Mouse (Mus musculus) myocyte (in vitro differentiated cells): ENCODE measurements around the gene Rnf220. TPM values are rescaled to one million over a fixed set of nuclear protein-coding genes. Genes with fewer than 3 reads are reported as not detected.

Experiments
- H3K27me3 ChIP-seq: one replicate; pipeline ENCODE4 v1.6.1; 2011; ENCODE audit not compliant: control insufficient read depth, insufficient read depth, insufficient read length
- H3K36me3 ChIP-seq: one replicate; pipeline ENCODE4 v1.6.1; 2011; ENCODE audit not compliant: control insufficient read depth, insufficient read depth
- H3K4me2 ChIP-seq: one replicate; pipeline ENCODE4 v1.6.1; 2011; ENCODE audit warnings: low read depth, control low read depth
- H3K4me3 ChIP-seq: one replicate; pipeline ENCODE4 v1.5.1; 2011; ENCODE audit warnings: mild to moderate bottlenecking, control low read depth, moderate library complexity
- H3K79me2 ChIP-seq: one replicate; pipeline ENCODE4 v1.6.1; 2011; ENCODE audit not compliant: control insufficient read depth, insufficient read depth
- H3ac ChIP-seq: one replicate; pipeline ENCODE4 v1.6.1; 2011; ENCODE audit not compliant: control insufficient read depth, insufficient read length
- CEBPB ChIP-seq: IDR thresholded peaks from 2 replicates; pipeline ENCODE4 v1.6.1; 2011; ENCODE audit warnings: mild to moderate bottlenecking, moderate library complexity; ENCODE audit not compliant: poor library complexity, insufficient read depth, severe bottlenecking
- E2F4 ChIP-seq: IDR thresholded peaks from one replicate; pipeline ENCODE4 v1.6.1; 2011; ENCODE audit warnings: mild to moderate bottlenecking, control low read depth, moderate library complexity; ENCODE audit not compliant: insufficient read depth
- MAX ChIP-seq: IDR thresholded peaks from one replicate; pipeline ENCODE4 v1.6.1; 2011; ENCODE audit warnings: low read depth, mild to moderate bottlenecking, control low read depth
- MYOD1 ChIP-seq, 3 experiments: IDR thresholded peaks; one replicate each; pipeline ENCODE4 v1.6.1; 2011; ENCODE audit warnings: control low read depth in 2 of 3, low read depth in 2 of 3, mild to moderate bottlenecking in 2 of 3, moderate library complexity in 1 of 3; ENCODE audit not compliant: insufficient read length in 2 of 3, control insufficient read depth in 1 of 3
- MYOG ChIP-seq, 3 experiments: IDR thresholded peaks; one replicate each; pipeline ENCODE4 v1.6.1; 2011; ENCODE audit warnings: control low read depth in 2 of 3, low read depth in 2 of 3, mild to moderate bottlenecking in 2 of 3; ENCODE audit not compliant: insufficient read length in 2 of 3, control insufficient read depth in 1 of 3, insufficient read depth in 1 of 3
- POLR2A ChIP-seq: IDR thresholded peaks from one replicate; pipeline ENCODE4 v1.6.1; 2011; ENCODE audit warnings: low read depth, mild to moderate bottlenecking, control low read depth, moderate library complexity; ENCODE audit not compliant: insufficient read length
- POLR2AphosphoS2 ChIP-seq: IDR thresholded peaks from one replicate; pipeline ENCODE4 v1.6.1; 2011; ENCODE audit warnings: low read depth, control low read depth; ENCODE audit not compliant: insufficient read length
- REST ChIP-seq: IDR thresholded peaks from one replicate; pipeline ENCODE4 v1.6.1; 2011; ENCODE audit warnings: mild to moderate bottlenecking, control low read depth, moderate library complexity; ENCODE audit not compliant: insufficient read depth, insufficient read length
- SRF ChIP-seq: IDR thresholded peaks from one replicate; pipeline ENCODE4 v1.6.1; 2011; ENCODE audit warnings: low read depth; ENCODE audit not compliant: control insufficient read depth, insufficient read length
- TCF12 ChIP-seq: IDR thresholded peaks from one replicate; pipeline ENCODE4 v1.6.1; 2011; ENCODE audit warnings: mild to moderate bottlenecking, control low read depth; ENCODE audit not compliant: poor library complexity, insufficient read depth, severe bottlenecking
- TCF3 ChIP-seq: IDR thresholded peaks from one replicate; pipeline ENCODE4 v1.6.1; 2011; ENCODE audit warnings: low read depth, control low read depth; ENCODE audit not compliant: insufficient read length
- USF1 ChIP-seq: IDR thresholded peaks from one replicate; pipeline ENCODE4 v1.6.1; 2011; ENCODE audit warnings: low read depth, mild to moderate bottlenecking, control low read depth, moderate library complexity
- polyA plus RNA-seq: library from polyadenylated mRNA; unstranded; fragments of >200 nt; fragmentation: generic; extraction: Trizol; gene quantifications from one replicate; pipeline ENCODE4 v1.2.1, GENCODE M21; 2012; ENCODE audit warnings: missing spikeins

Rnf220 gene
- polyA plus RNA-seq, 1 experiment: 60.4 TPM

GRCm38 (mm10) chr4:117360713-117361557 lies 135.9 kb downstream of the Rnf220 start:
- Histone ChIP-seq H3K4me3 (no peak overlapping the region), H3ac (no peak overlapping the region), H3K36me3 (no peaks in the 10 kb centered on the region), H3K27me3 (peaks cover 51% of the 10 kb centered on the region), H3K79me2 (no peaks in the 10 kb centered on the region), H3K4me2 (no peak overlapping the region)
- TF ChIP-seq TCF3 (no peak), REST (no peak), TCF12 (no peak), POLR2A (no peak), E2F4 (no peak), MYOG (IDR thresholded peaks at IDR 0.05; ENCODE audit: control insufficient read depth in 1 of 3, insufficient read depth in 1 of 3, insufficient read length in 2 of 3, low read depth in 2 of 3) (no peak), USF1 (no peak), POLR2AphosphoS2 (no peak), CEBPB (no peak), MAX (no peak), SRF (no peak)

- Histone ChIP-seq H3K4me3 (no peak overlapping the region), H3K79me2 (no peaks in the 10 kb centered on the region), H3ac (no peak overlapping the region), H3K36me3 (no peaks in the 10 kb centered on the region), H3K4me2 (no peak overlapping the region), H3K27me3 (peaks cover 49% of the 10 kb centered on the region)
- no peak for TF ChIP-seq TCF12
- TF ChIP-seq CEBPB: no peak
- TF ChIP-seq POLR2A: no peak
- no peak for TF ChIP-seq POLR2AphosphoS2
- no peak for TF ChIP-seq REST
- TF ChIP-seq MYOD1 (IDR thresholded peaks at IDR 0.05; ENCODE audit: control insufficient read depth in 1 of 3, insufficient read length in 2 of 3, low read depth in 2 of 3): no peak
- TF ChIP-seq MYOG (IDR thresholded peaks at IDR 0.05; ENCODE audit: control insufficient read depth in 1 of 3, insufficient read depth in 1 of 3, insufficient read length in 2 of 3, low read depth in 2 of 3): no peak
- TF ChIP-seq TCF3: no peak
- no peak for TF ChIP-seq USF1
- TF ChIP-seq SRF: no peak
- no peak for TF ChIP-seq MAX
- TF ChIP-seq E2F4: no peak
Measured at GRCm38 (mm10) chr4:117359803-117360382, 137.0 kb downstream of the Rnf220 start.

- TF ChIP-seq E2F4 (no peak), SRF (no peak), CEBPB (no peak), USF1 (no peak), MYOG (IDR thresholded peaks at IDR 0.05; ENCODE audit: control insufficient read depth in 1 of 3, insufficient read depth in 1 of 3, insufficient read length in 2 of 3, low read depth in 2 of 3) (no peak), POLR2AphosphoS2 (no peak), TCF3 (no peak), POLR2A (no peak), REST (no peak), TCF12 (no peak), MAX (no peak), MYOD1 (IDR thresholded peaks at IDR 0.05; ENCODE audit: control insufficient read depth in 1 of 3, insufficient read length in 2 of 3, low read depth in 2 of 3) (no peak)
- Histone ChIP-seq H3K79me2 (no peaks in the 10 kb centered on the region), H3K36me3 (no peaks in the 10 kb centered on the region), H3K4me2 (no peak overlapping the region), H3ac (no peak overlapping the region), H3K4me3 (no peak overlapping the region), H3K27me3 (peaks cover 38% of the 10 kb centered on the region)
Measured at GRCm38 (mm10) chr4:117357917-117358316, 138.9 kb downstream of the Rnf220 start.

GRCm38 (mm10) chr4:117357104-117357503 lies 139.7 kb downstream of the Rnf220 start:
- no peaks in the 10 kb centered on the region for H3K79me2 ChIP-seq
- H3K36me3 ChIP-seq: no peaks in the 10 kb centered on the region
- no peak for TF ChIP-seq TCF12
- TF ChIP-seq CEBPB: no peak
- no peak for TF ChIP-seq MYOG (IDR thresholded peaks at IDR 0.05; ENCODE audit: control insufficient read depth in 1 of 3, insufficient read depth in 1 of 3, insufficient read length in 2 of 3, low read depth in 2 of 3)
- TF ChIP-seq SRF: no peak
- no peak for TF ChIP-seq POLR2AphosphoS2
- TF ChIP-seq REST: no peak
- TF ChIP-seq MAX: no peak
- no peak for TF ChIP-seq TCF3
- no peak for TF ChIP-seq MYOD1 (IDR thresholded peaks at IDR 0.05; ENCODE audit: control insufficient read depth in 1 of 3, insufficient read length in 2 of 3, low read depth in 2 of 3)
- no peak for TF ChIP-seq POLR2A
- TF ChIP-seq USF1: no peak
- TF ChIP-seq E2F4: no peak
- peaks cover 32% of the 10 kb centered on the region for H3K27me3 ChIP-seq
- no peak overlapping the region for H3K4me3 ChIP-seq
- no peak overlapping the region for H3ac ChIP-seq
- no peak overlapping the region for H3K4me2 ChIP-seq
